Mouse (Mus musculus): ENCODE data around the gene Kctd2.

The Kctd2 gene

GRCm38 (mm10) chr11:115420336-115421190 lies 635 bp downstream of the Kctd2 start:
- H3K36me3 ChIP-seq (ENCODE audit: control insufficient read depth, insufficient read depth, low read length, poor library complexity, severe bottlenecking): peaks cover 1% of the 10 kb centered on the region
- H3K27me3 ChIP-seq (ENCODE audit: control insufficient read depth, insufficient read depth, low read length, poor library complexity, severe bottlenecking): no peaks in the 10 kb centered on the region
- DNase-seq (ENCODE audit: low read depth, low spot score): peak; percentile 37

GRCm38 (mm10) chr11:115421328-115421727 lies 1.4 kb downstream of the Kctd2 start:
- DNase-seq (ENCODE audit: low read depth, low spot score): no peak
- Histone ChIP-seq H3K27me3 (ENCODE audit: control insufficient read depth, insufficient read depth, low read length, poor library complexity, severe bottlenecking) (no peaks in the 10 kb centered on the region), H3K36me3 (ENCODE audit: control insufficient read depth, insufficient read depth, low read length, poor library complexity, severe bottlenecking) (peaks cover 1% of the 10 kb centered on the region)

- H3K36me3 ChIP-seq (ENCODE audit: control insufficient read depth, insufficient read depth, low read length, poor library complexity, severe bottlenecking): no peaks in the 10 kb centered on the region; the same call in none of the 2 replicates
- DNase-seq (ENCODE audit: low read depth, low spot score): no peak
- no peaks in the 10 kb centered on the region for H3K27me3 ChIP-seq (ENCODE audit: control insufficient read depth, insufficient read depth, low read length, poor library complexity, severe bottlenecking)
Observed at GRCm38 (mm10) chr11:115421972-115422371, 2.0 kb downstream of the Kctd2 start.

- DNase-seq (ENCODE audit: low read depth, low spot score): no peak
- Histone ChIP-seq H3K27me3 (ENCODE audit: control insufficient read depth, insufficient read depth, low read length, poor library complexity, severe bottlenecking) (no peaks in the 10 kb centered on the region), H3K36me3 (ENCODE audit: control insufficient read depth, insufficient read depth, low read length, poor library complexity, severe bottlenecking) (no peaks in the 10 kb centered on the region; the same call in none of the 2 replicates)
Observed at GRCm38 (mm10) chr11:115423091-115423490, 3.2 kb downstream of the Kctd2 start.

- Histone ChIP-seq H3K36me3 (ENCODE audit: control insufficient read depth, insufficient read depth, low read length, poor library complexity, severe bottlenecking) (no peaks in the 10 kb centered on the region; the same call in none of the 2 replicates), H3K27me3 (ENCODE audit: control insufficient read depth, insufficient read depth, low read length, poor library complexity, severe bottlenecking) (no peaks in the 10 kb centered on the region)
- DNase-seq (ENCODE audit: low read depth, low spot score): no peak
Observed at GRCm38 (mm10) chr11:115424666-115425065, 4.7 kb downstream of the Kctd2 start.

GRCm38 (mm10) chr11:115425671-115426070 lies 5.7 kb downstream of the Kctd2 start:
- Histone ChIP-seq H3K36me3 (ENCODE audit: control insufficient read depth, insufficient read depth, low read length, poor library complexity, severe bottlenecking) (peaks cover 1% of the 10 kb centered on the region), H3K27me3 (ENCODE audit: control insufficient read depth, insufficient read depth, low read length, poor library complexity, severe bottlenecking) (no peaks in the 10 kb centered on the region)
- DNase-seq (ENCODE audit: low read depth, low spot score): no peak

- DNase-seq (ENCODE audit: low read depth, low spot score): peak; percentile 77
- Histone ChIP-seq H3K27me3 (ENCODE audit: control insufficient read depth, insufficient read depth, low read length, poor library complexity, severe bottlenecking) (no peaks in the 10 kb centered on the region), H3K36me3 (ENCODE audit: control insufficient read depth, insufficient read depth, low read length, poor library complexity, severe bottlenecking) (peaks cover 4% of the 10 kb centered on the region)
Observed at GRCm38 (mm10) chr11:115427482-115428331, 7.8 kb downstream of the Kctd2 start.

GRCm38 (mm10) chr11:115429307-115429706 lies 9.4 kb downstream of the Kctd2 start:
- Histone ChIP-seq H3K27me3 (ENCODE audit: control insufficient read depth, insufficient read depth, low read length, poor library complexity, severe bottlenecking) (no peaks in the 10 kb centered on the region), H3K36me3 (ENCODE audit: control insufficient read depth, insufficient read depth, low read length, poor library complexity, severe bottlenecking) (peaks cover 4% of the 10 kb centered on the region)
- no peak for DNase-seq (ENCODE audit: low read depth, low spot score)

- DNase-seq (ENCODE audit: low read depth, low spot score): no peak
- H3K27me3 ChIP-seq (ENCODE audit: control insufficient read depth, insufficient read depth, low read length, poor library complexity, severe bottlenecking): no peaks in the 10 kb centered on the region
- H3K36me3 ChIP-seq (ENCODE audit: control insufficient read depth, insufficient read depth, low read length, poor library complexity, severe bottlenecking): peaks cover 4% of the 10 kb centered on the region
Observed at GRCm38 (mm10) chr11:115430561-115430960, 10.6 kb downstream of the Kctd2 start.

GRCm38 (mm10) chr11:115432814-115433213 lies 12.9 kb downstream of the Kctd2 start:
- Histone ChIP-seq H3K27me3 (ENCODE audit: control insufficient read depth, insufficient read depth, low read length, poor library complexity, severe bottlenecking) (no peaks in the 10 kb centered on the region), H3K36me3 (ENCODE audit: control insufficient read depth, insufficient read depth, low read length, poor library complexity, severe bottlenecking) (peaks cover 4% of the 10 kb centered on the region; the same call in 1 of the 2 replicates)
- DNase-seq (ENCODE audit: low read depth, low spot score): no peak

- Histone ChIP-seq H3K36me3 (ENCODE audit: control insufficient read depth, insufficient read depth, low read length, poor library complexity, severe bottlenecking) (peaks cover 4% of the 10 kb centered on the region; the same call in 1 of the 2 replicates), H3K27me3 (ENCODE audit: control insufficient read depth, insufficient read depth, low read length, poor library complexity, severe bottlenecking) (no peaks in the 10 kb centered on the region)
- no peak for DNase-seq (ENCODE audit: low read depth, low spot score)
Observed at GRCm38 (mm10) chr11:115433342-115433741, 13.4 kb downstream of the Kctd2 start.

GRCm38 (mm10) chr11:115435596-115436337 lies 15.8 kb downstream of the Kctd2 start:
- H3K27me3 ChIP-seq (ENCODE audit: control insufficient read depth, insufficient read depth, low read length, poor library complexity, severe bottlenecking): no peaks in the 10 kb centered on the region
- DNase-seq (ENCODE audit: low read depth, low spot score): no peak

GRCm38 (mm10) chr11:115437571-115438122 lies 17.7 kb downstream of the Kctd2 start:
- H3K27me3 ChIP-seq (ENCODE audit: control insufficient read depth, insufficient read depth, low read length, poor library complexity, severe bottlenecking): no peaks in the 10 kb centered on the region
- H3K36me3 ChIP-seq (ENCODE audit: control insufficient read depth, insufficient read depth, low read length, poor library complexity, severe bottlenecking): no peaks in the 10 kb centered on the region
- no peak for DNase-seq (ENCODE audit: low read depth, low spot score)

More at GRCm38 (mm10) chr11:115435596-115436337, 15.8 kb downstream of the Kctd2 start:
- peaks cover 2% of the 10 kb centered on the region; the same call in 1 of the 2 replicates for H3K36me3 ChIP-seq (ENCODE audit: control insufficient read depth, insufficient read depth, low read length, poor library complexity, severe bottlenecking)

GRCm38 (mm10) chr11:115439326-115439725 lies 19.4 kb downstream of the Kctd2 start:
- H3K36me3 ChIP-seq (ENCODE audit: control insufficient read depth, insufficient read depth, low read length, poor library complexity, severe bottlenecking): no peaks in the 10 kb centered on the region
- DNase-seq (ENCODE audit: low read depth, low spot score): no peak
- H3K27me3 ChIP-seq (ENCODE audit: control insufficient read depth, insufficient read depth, low read length, poor library complexity, severe bottlenecking): no peaks in the 10 kb centered on the region
